Mouse (Mus musculus) adrenal gland, postnatal 0 days (tissue): ENCODE measurements around the gene Pes1. TPM values are rescaled to one million over a fixed set of nuclear protein-coding genes. Genes with fewer than 3 reads are reported as not detected.

Source experiments
- polyA plus RNA-seq: library from polyadenylated mRNA; unstranded; fragments of >200 nt; fragmentation: Nextera tagmentation; extraction: Ambion mirVana; gene quantifications from 2 replicates; pipeline ENCODE4 v1.2.1, GENCODE M21; 2015

Pes1 gene
- polyA plus RNA-seq: 44.4 and 61.7 TPM in 2 replicates

GRCm38 (mm10) chr11:3963610-3964415, at the start of gene Pes1:
TSS of gene Pes1 (plus strand) at chr11:3963975.

GRCm38 (mm10) chr11:3914109-3914840, 49.5 kb upstream of the Pes1 start, which contains the start of gene Slc35e4:
TSS of gene Slc35e4 (minus strand) at chr11:3914664.

GRCm38 (mm10) chr11:3931511-3932211, 32.1 kb upstream of the Pes1 start, which contains the start of gene Tcn2:
TSS of gene Tcn2 (minus strand) at chr11:3932159.

GRCm38 (mm10) chr11:3976678-3977077, 12.9 kb downstream of the Pes1 start, which contains the start of gene 4930556J24Rik:
TSS of gene 4930556J24Rik (minus strand) at chr11:3976778.

GRCm38 (mm10) chr11:3983291-3983862, 19.6 kb downstream of the Pes1 start, which contains the start of gene Gal3st1:
TSS of gene Gal3st1 (plus strand) at chr11:3983636.

Other genes with a start within 250 kb of the Pes1 start
- 1.2 and 3.2 TPM in 2 replicates for gene Osbp2, start 100.1 kb upstream of the Pes1 start, polyA plus RNA-seq
- 0.13 and 0.15 TPM in 2 replicates for gene 4921536K21Rik, start 68.9 kb upstream of the Pes1 start, polyA plus RNA-seq
- 4.4 and 4.7 TPM in 2 replicates for gene Dusp18, start 68.7 kb upstream of the Pes1 start, polyA plus RNA-seq
- 4.9 and 6.8 TPM in 2 replicates for gene Slc35e4, start 49.3 kb upstream of the Pes1 start, polyA plus RNA-seq
- gene Tcn2, start 31.8 kb upstream of the Pes1 start, polyA plus RNA-seq: 87.0 and 165 TPM in 2 replicates
- gene 4930556J24Rik, start 12.8 kb downstream of the Pes1 start, polyA plus RNA-seq: 0.11 TPM in 2 replicates
- gene Gal3st1, start 19.7 kb downstream of the Pes1 start, polyA plus RNA-seq: 2.8 TPM in 2 replicates
- 0.46 and 0.57 TPM in 2 replicates for gene Sec14l4, start 67.5 kb downstream of the Pes1 start, polyA plus RNA-seq
- 0.72 and 1.3 TPM in 2 replicates for gene Sec14l3, start 100.9 kb downstream of the Pes1 start, polyA plus RNA-seq
- gene Mtfp1, start 131.5 kb downstream of the Pes1 start, polyA plus RNA-seq: 9.5 and 17.3 TPM in 2 replicates
- 2.3 and 3.0 TPM in 2 replicates for gene Sec14l2, start 159.4 kb downstream of the Pes1 start, polyA plus RNA-seq
- gene Rnf215, start 171.2 kb downstream of the Pes1 start, polyA plus RNA-seq: 33.5 and 36.5 TPM in 2 replicates
- gene Ccdc157, start 196.3 kb downstream of the Pes1 start, polyA plus RNA-seq: 4.4 and 5.4 TPM in 2 replicates
- gene Sf3a1, start 196.4 kb downstream of the Pes1 start, polyA plus RNA-seq: 19.8 and 21.3 TPM in 2 replicates
- 23.1 and 23.3 TPM in 2 replicates for gene Tbc1d10a, start 222.8 kb downstream of the Pes1 start, polyA plus RNA-seq